Mouse (Mus musculus) kidney, adult 2 months (tissue): ENCODE data around the gene Adm. TPM values are rescaled to one million over a fixed set of nuclear protein-coding genes. Genes with fewer than 3 reads are reported as not detected.
A peak's percentile ranks its signal among the peaks of the same experiment; 100 is the strongest.
"Not testable (repeated sequence)": the region's sequence is repeated elsewhere in the genome, so short reads cannot be mapped to it uniquely, and the experiment has no call there.

ENCODE experiments used
- DNase-seq: peaks from one replicate; pipeline ENCODE4 v3.0.0; 2021
- H3K27ac ChIP-seq: fragments of 200-500 bp; 2 replicates; pipeline ENCODE4 v1.5.1; 2012; ENCODE audit warnings: low read depth, low read length, control low read depth, inconsistent platforms; ENCODE audit not compliant: insufficient read depth
- H3K27me3 ChIP-seq: fragments of 200-500 bp; replicated peaks from 2 replicates; pipeline ENCODE4 v1.6.1; 2012; ENCODE audit warnings: mild to moderate bottlenecking, moderate library complexity, low read length, inconsistent platforms; ENCODE audit not compliant: control insufficient read depth, insufficient read depth
- H3K36me3 ChIP-seq: fragments of 200-500 bp; 2 replicates; pipeline ENCODE4 v1.6.1; 2012; ENCODE audit warnings: mild to moderate bottlenecking, moderate library complexity, low read length, inconsistent platforms; ENCODE audit not compliant: control insufficient read depth, insufficient read depth
- H3K4me1 ChIP-seq: fragments of 200-500 bp; 2 replicates; pipeline ENCODE4 v1.6.1; 2011; ENCODE audit warnings: low read length; ENCODE audit not compliant: control insufficient read depth, insufficient read depth
- H3K4me3 ChIP-seq: fragments of 200-500 bp; 2 replicates; pipeline ENCODE4 v1.5.1; 2011; ENCODE audit warnings: mild to moderate bottlenecking, low read depth, low read length, control low read depth; ENCODE audit not compliant: insufficient read depth
- CTCF ChIP-seq: fragments of 200-500 bp; conservative IDR thresholded peaks from 2 replicates; pipeline ENCODE4 v1.5.1; 2011; ENCODE audit warnings: low read depth, mild to moderate bottlenecking, control low read depth, low read length, moderate library complexity, mixed read lengths; ENCODE audit not compliant: insufficient read depth, insufficient read length
- POLR2A ChIP-seq: fragments of 200-500 bp; IDR thresholded peaks from one replicate; pipeline ENCODE4 v1.6.1; 2011; ENCODE audit warnings: low read depth, low read length, control low read depth
- WGBS: fragments of 180-500 bp; shearing (Covaris S2); methylation state at CpG from one replicate; pipeline ENCODE4 v1.1.7; 2018; 5-methylcytosine and 5-hydroxymethylcytosine counted together
- polyA plus RNA-seq: library from polyadenylated mRNA; depleted of rRNA; stranded (reverse); fragments of >200 nt; gene quantifications from 2 replicates; pipeline ENCODE4 v1.2.3, GENCODE M21; 2012

Adm gene
- polyA plus RNA-seq, 1 experiment, result 12.0 TPM

DNA sequence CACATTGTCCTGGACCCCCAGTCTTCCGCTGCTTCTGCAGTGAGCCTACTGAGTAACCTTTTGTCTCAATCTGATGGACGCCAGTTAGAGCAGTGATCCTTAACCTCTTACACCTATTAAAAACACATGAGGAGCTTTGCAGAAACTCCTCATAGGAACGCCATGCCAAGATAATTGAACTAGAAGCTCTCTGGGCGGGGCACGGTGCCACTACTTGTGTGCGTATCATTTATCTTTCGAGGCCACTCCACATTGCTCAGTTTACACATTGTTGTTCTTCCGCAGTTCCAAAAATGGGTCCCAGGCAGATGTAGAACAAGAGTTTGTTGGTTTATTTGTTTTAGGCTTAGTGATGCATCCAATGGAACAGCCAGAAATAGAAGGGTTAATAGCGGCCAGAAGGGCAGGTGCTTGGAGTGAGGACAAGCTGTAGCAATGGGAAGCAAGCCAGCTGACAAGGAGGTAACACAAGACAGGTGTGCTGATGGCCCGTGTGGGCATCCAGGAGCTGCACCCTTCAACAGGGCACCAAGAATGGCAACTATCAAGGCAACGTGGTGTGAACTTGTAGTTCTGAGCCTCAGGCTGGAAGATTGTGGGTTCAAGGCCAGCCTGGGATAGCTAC, 11.9 kb downstream of the Adm start:
- no peak for TF ChIP-seq CTCF
- TF ChIP-seq POLR2A, result no peak
- WGBS, result 59% methylated on average over 11 of the region's 11 CpGs
- peaks cover 15% of the 10 kb centered on the region for H3K4me1 ChIP-seq
- no peak overlapping the region for H3K4me3 ChIP-seq
- H3K27ac ChIP-seq, result peak overlapping the region; percentile 20; the same call in 1 of the 2 replicates
- DNase-seq, result peak; percentile 82
- no peaks in the 10 kb centered on the region for H3K36me3 ChIP-seq
- H3K27me3 ChIP-seq, result no peaks in the 10 kb centered on the region

DNA sequence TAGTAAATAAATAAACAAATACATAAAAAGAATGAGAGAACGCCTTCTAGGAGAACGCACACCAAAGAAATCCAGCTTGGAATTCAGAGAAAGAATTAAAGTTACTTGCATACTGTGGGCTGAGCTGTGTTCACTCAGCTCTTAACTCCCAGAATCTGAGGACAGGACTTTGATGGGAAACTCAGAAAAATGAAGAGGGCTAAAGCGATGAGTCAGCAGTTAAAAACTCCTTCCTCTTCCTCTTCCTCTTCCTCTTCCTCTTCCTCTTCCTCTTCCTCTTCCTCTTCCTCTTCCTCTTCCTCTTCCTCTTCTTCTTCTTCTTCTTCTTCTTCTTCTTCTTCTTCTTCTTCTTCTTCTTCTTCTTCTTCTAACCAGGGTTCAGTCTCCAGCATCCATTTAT, 12.5 kb downstream of the Adm start:
- H3K27ac ChIP-seq, H3K36me3 ChIP-seq, DNase-seq, H3K27me3 ChIP-seq, H3K4me3 ChIP-seq: not testable (repeated sequence)
- H3K4me1 ChIP-seq, result peaks cover 16% of the 10 kb centered on the region
- WGBS, result over 99% methylated on average over 3 of the region's 3 CpGs

DNA sequence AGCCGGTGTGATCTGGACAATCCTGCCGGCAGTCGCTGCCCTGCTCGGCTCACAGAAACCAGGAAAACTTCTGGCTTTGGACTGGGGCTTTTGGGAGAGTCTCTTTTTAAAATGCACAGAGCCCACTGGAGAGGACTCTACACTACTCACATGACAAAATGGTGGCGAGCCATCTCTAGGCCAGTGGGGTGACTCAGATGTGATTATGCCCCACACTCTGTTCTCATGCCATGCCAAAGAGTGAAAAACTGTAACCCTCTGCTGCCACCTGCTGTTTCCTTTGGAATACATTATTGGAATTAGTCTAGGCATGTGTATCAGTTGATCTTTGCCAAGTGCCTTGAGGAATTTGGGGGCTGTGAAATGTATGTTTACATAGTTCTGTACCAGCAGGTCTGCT, 17.9 kb downstream of the Adm start:
- 45% methylated on average over 5 of the region's 5 CpGs for WGBS

GRCm38 (mm10) chr7:110645859-110646258, 18.4 kb downstream of the Adm start:
- H3K27ac ChIP-seq, result no peak overlapping the region
- WGBS, result 71% methylated on average over 6 of the region's 6 CpGs
- no peaks in the 10 kb centered on the region for H3K36me3 ChIP-seq
- TF ChIP-seq POLR2A (no peak), CTCF (no peak)
- H3K4me3 ChIP-seq, result no peak overlapping the region
- no peak for DNase-seq
- H3K4me1 ChIP-seq, result peaks cover 14% of the 10 kb centered on the region; the same call in 1 of the 2 replicates
- no peaks in the 10 kb centered on the region for H3K27me3 ChIP-seq

More for the DNA sequence above, 17.9 kb downstream of the Adm start:
- TF ChIP-seq POLR2A (no peak), CTCF (peak; percentile 57)
- Histone ChIP-seq H3K27me3 (no peaks in the 10 kb centered on the region), H3K4me3 (no peak overlapping the region), H3K4me1 (peaks cover 12% of the 10 kb centered on the region; the same call in 1 of the 2 replicates), H3K36me3 (no peaks in the 10 kb centered on the region), H3K27ac (no peak overlapping the region)
- DNase-seq, result peak; percentile 89

DNA sequence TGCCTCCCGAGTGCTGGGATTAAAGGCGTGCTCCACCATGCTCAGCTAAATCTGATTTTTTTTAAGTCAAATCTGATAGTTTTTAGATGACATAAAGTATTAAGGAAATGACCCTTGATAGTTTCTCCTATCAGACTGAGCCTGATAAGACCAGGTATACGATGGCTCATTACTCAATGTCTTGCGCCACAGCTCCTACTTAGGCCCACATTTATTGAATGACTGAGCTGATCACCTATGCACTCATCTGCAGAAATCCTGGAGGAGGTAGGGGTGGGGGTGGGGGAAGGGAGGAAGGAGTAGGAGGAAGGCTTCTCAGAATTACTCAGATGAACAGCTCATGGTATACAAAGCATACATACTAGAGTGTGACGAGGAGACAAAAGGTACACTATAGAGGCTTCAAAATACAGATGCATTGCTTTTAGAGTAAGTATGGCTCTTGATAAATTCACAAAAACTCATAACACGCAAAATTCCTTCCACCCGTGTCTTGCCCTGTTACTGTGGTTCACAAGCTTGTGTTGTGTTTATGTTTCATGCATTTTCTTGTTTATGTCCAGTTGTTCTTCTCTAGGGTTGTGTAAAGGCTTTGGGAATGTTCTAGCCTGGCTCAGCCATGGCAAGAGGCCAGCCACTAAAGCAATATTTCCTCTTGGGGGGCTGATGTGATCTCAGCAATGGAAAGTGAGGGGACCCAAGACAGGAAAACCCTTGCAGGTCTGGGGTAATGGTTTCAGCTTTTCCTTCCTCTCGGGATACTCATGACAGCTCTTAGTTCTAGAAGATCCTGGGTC, 19.3 kb downstream of the Adm start:
- H3K4me1 ChIP-seq, result peaks cover 14% of the 10 kb centered on the region; the same call in 1 of the 2 replicates
- WGBS, result 82% methylated on average over 8 of the region's 8 CpGs
- H3K4me3 ChIP-seq, result peak overlapping the region; percentile 41
- no peaks in the 10 kb centered on the region for H3K27me3 ChIP-seq
- no peaks in the 10 kb centered on the region for H3K36me3 ChIP-seq
- TF ChIP-seq CTCF (no peak), POLR2A (no peak)
- H3K27ac ChIP-seq, result peak overlapping the region; percentile 82
- no peak for DNase-seq

GRCm38 (mm10) chr7:110647559-110648454, 20.3 kb downstream of the Adm start:
- 56% methylated on average over 15 of the region's 15 CpGs for WGBS
- Histone ChIP-seq H3K27me3 (no peaks in the 10 kb centered on the region), H3K4me3 (peak overlapping the region; percentile 41), H3K36me3 (no peaks in the 10 kb centered on the region), H3K27ac (peak overlapping the region; percentile 82), H3K4me1 (peaks cover 14% of the 10 kb centered on the region; the same call in 1 of the 2 replicates)
- TF ChIP-seq CTCF (no peak), POLR2A (no peak)
- peak; percentile 71 for DNase-seq
